Mouse (Mus musculus): ENCODE results near the gene Thap4.
"Not testable (repeated sequence)": the region's sequence is repeated elsewhere in the genome, so short reads cannot be mapped to it uniquely, and the experiment has no call there.

Thap4 gene

DNA sequence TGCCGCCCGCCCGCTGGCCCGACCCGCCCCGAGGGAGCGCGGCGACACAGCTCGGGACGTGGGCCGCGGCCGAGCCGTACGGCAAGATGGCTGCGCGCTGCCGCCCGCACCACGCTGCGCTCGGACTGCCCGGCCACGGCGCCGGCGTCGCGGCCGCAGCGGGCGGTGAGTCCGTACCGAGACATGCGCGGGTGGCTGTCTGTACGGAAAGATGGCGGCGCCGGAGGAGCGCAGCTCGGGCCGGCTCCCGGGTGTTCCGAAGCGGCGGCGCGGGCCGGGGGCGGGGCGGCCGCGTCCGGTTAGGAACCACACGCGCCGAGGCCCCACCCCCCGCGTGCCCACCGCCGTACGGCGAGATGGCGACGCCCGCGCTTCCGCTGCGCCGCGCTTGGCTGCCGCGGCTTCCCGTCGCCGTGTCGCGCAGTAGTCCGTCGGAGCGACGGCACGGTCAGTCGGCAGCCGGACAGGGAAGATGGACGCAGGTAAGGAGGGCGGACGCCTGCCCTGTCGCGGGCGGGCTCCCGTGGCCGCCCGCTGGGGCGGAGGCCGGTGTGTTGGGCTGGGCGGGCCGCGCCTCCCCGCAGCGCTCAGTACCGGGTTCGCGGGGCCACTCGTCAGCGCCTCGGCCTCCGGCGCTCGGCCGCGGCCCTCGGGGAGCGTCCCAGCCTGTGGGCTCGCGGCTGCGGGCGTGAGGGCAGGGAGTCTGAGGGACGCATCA lies at the start of gene Thap4:
Gene Thap4, minus strand, starts transcription at position 292 of the 718 bp plus-strand sequence.
- peak; percentile 80 for DNase-seq (ENCODE audit: low spot score)

DNA sequence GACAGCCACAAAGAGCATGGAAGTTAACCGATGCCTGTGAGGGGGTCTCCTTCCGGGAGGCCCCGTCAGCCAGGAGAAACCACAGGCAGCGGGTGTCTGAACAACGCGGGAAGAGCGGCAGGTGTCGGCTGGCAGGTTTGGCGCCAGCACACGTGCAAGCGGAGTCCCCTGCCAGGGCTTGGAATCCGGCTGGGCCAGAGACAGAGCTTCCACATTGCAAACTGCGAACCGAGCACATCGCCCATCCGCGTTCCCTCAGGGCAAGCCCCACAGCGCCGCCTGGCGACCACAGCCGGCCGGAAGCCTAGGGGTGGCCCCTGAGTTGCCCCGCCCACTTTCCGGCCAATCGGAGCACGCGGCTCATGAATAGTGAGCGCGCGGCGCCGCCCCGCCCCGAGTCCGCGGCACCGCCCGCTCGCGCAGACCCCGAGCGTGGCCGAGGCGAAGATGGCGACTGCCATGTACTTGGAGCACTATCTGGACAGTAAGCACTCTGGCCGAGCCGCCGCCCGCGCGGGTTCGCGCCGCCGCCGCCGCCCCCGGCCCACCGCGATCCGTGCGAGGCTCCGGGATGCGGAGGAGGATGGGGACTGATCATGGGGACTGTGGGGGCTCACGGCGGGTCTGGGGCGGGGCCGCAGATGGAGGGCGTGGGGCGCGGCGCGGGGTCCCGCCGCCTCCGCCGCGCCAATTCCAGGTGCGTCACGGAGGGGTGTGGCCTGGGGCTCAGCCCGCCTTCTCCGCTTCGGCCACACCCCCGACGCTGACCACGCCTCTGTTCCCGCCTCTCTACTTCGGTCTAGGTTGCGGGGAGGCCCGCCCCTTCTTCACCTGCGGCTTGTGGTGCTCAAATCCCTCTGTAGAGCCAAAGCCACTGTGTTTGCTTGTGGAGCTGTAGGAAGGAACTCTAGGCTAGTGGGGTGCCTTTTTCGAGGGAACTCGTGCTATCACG lies 49.2 kb upstream of the Thap4 start, which contains the start of gene Ing5:
Gene Ing5, plus strand, starts transcription at position 410 of the 952 bp plus-strand sequence.
- DNase-seq (ENCODE audit: low spot score) = peak; percentile 99

DNA sequence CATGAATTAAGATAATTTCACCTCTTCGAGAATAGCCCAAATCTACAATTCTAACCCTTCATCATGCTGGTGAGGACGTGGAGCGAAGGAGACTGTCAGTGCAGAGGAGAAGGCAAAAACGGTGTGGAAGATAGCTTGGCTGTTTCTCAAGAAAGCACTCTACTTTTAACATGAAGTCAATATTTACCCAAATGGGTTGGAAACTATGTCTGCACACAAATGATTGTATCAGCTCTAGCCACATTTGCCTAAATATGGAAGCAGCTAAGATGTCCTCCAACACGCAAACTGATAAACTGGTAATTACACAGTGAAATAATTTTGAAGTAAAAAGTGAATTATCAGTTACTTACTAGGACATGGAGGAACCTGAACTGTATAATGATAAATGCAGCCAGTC lies 48.1 kb upstream of the Thap4 start:
- DNase-seq (ENCODE audit: low spot score) = no peak

DNA sequence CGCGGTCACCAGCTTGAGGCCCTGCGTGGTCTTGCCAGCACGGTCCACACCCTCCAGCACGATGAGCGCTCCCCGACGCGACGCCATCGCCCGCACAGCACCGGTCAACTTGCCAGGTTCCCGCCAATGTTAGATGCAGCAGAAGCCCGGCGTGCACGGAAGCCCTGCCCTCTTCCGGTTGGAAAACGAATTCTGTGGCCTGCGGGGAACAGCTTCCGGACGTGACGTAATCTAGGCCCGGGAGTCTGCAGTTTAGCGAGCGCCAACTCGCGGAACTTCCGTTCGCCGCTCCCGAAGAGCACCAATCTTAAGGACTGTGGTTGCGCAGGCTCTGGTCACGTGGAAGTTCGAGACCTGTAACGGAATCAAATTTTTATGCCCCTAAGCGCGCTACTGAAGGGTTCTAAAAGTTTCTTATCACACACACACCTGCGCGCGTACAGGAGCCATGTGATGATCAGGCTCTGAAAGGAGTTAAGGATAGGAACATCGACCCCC lies 47.1 kb upstream of the Thap4 start, which contains the start of gene Dtymk:
Gene Dtymk, minus strand, starts transcription at position 194 of the 498 bp plus-strand sequence.
- DNase-seq (ENCODE audit: low spot score) = peak; percentile 92

DNA sequence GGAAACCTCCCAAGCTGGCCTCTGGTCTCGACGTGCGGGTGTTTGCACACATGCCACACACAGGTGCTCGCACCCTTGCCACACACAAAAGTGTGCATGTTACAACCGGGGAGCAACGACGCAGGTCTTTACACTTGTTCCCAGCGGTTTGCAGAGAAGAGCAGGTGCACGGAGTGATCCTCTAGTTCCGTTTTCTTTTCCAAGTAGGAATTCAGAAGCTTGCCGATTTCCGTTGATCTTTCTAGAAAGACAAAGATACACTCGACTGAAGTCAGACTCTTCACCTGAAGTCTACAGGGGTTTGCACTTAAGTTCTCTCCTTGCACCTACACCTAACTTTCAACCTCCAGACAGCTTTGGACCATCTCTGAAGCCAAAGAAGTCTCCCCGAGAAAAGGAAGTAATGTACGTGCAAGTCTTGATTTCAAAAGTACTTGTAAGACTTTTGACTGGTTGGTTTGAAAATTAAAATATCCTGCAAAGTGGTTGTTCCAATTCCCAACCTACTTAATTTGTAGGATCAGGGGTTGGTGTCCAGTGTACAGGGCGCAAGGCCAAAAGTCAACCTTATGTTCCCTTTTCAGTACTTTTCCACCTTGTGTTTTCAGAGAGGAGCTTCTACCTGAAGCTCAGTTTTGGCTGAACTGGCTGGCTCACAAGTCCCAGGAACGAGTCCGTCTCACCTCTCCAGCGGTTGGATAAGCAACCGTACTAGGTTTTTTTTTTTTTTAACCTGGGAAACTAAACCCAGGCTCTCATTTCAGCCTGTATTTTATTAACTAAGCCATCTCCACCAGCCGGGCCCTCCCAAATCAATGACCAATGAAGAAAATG lies 46.2 kb upstream of the Thap4 start:
- no peak for DNase-seq (ENCODE audit: low spot score)

DNA sequence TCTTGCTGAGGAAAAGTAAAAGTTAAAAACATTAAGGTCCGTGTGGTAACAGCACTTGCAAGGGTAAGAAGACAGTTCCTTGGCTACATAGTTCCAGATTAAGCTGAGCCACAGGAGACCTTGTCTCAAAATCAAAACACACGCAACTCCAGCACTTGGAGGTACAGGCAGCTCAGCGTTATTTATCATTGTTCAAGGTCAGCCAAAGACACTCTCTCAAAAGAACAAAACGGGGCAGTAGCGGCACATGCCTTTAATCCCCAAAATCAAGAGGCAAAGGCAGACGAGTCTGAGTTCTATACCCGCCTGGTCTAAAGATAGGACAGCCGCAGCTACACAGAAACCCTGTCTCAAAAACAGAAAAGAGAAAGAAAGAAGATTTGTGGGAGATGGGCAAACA lies 41.2 kb upstream of the Thap4 start:
- DNase-seq (ENCODE audit: low spot score) = no peak

DNA sequence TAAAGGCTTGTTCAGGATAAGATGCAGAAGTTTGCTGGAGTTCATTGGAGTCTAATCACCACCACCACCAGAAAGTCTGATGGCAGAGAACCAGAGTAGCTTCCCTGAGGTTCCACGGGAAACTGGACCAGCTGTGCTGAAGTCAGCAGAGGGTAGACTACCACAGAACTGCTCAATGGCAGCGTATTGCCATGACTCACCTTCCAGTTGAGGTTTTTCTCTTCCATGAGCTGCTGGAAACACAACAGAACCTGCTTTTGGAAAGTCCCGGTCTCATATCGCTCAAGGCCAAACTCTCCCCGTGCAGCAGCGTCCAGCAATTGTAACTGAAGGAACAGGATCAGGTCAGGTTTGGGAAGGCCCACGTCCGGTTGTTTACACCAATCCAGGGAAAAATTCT lies 39.9 kb upstream of the Thap4 start:
- DNase-seq (ENCODE audit: low spot score) = no peak

DNA sequence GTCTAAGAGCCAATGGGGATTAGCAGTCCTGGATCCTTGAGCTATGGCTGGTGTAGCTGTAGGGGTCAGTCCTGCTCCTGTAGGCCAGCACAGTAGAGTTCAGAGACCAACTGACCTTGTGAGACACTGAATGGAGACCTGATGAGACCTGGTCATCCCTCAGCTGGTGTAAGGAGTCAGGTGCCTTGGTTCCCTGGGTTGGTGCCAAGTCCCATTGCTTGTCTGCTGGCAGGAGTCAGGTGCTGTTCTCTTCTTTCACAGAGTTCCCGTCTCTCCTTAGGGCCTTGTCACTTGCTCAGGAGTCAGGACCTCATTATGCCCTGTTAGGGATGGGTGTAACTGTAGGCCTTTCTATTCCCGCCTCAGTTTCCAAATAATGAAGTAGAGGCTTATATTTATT lies 32.2 kb upstream of the Thap4 start:
- DNase-seq (ENCODE audit: low spot score) = no peak

DNA sequence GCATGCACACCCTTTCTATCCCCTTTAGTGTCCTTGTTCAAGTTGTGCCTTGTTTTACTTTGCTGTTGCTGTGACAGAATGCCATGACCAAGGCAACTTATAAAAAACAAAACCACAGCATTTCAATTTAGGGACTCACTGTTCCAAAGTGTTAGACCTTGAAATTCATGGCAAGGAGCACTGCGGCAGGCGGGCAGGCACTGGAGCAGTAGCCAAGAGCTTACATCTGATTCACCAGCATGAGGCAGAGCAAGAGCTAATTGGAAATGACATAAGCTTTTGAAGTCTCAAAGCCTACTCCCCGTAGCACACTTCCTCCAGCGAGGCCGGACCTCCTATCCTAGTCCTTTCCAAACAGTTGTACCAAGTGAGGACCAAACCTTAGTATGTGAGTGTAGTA lies 22.0 kb upstream of the Thap4 start:
- DNase-seq (ENCODE audit: low spot score) = no peak

DNA sequence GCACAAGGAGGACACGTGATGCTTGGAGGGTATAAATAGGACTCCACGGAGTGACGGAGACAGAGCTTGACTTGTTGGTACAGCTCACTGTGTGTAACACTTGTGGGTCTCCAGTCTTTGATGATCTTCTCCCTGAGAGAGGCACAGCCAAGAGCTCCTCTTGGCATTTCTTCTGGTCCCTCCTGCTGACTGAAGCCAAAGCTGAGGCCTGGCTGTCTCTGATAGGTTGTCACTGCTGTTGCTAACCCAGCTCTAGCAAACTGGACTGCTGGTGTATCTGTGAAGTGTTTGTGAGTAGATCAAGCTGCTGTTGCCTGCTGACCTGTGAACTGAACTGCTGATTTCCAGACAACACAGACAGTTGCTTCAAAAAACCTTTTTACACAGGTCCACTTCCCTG lies 15.2 kb upstream of the Thap4 start:
- no peak for DNase-seq (ENCODE audit: low spot score)

DNA sequence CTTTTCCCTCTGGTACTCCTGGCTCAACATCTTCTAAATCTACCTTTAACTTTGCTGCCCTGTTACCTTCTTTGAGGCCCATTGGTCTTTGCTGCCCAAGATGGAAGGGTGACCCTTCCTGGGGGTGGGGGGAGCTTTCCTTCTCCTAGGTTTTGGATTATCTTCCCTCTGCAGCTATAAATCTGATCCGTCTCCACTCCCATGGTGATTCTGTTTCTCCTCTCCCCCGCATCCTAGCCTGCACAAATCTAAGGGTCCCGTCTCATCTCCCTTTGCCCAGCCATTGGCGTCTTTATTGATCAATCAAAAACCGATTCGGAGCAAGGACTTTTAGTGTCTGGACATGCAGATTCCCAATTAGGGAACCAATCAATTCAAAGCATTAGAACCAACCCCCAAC lies 12.9 kb upstream of the Thap4 start:
- no peak for DNase-seq (ENCODE audit: low spot score)

DNA sequence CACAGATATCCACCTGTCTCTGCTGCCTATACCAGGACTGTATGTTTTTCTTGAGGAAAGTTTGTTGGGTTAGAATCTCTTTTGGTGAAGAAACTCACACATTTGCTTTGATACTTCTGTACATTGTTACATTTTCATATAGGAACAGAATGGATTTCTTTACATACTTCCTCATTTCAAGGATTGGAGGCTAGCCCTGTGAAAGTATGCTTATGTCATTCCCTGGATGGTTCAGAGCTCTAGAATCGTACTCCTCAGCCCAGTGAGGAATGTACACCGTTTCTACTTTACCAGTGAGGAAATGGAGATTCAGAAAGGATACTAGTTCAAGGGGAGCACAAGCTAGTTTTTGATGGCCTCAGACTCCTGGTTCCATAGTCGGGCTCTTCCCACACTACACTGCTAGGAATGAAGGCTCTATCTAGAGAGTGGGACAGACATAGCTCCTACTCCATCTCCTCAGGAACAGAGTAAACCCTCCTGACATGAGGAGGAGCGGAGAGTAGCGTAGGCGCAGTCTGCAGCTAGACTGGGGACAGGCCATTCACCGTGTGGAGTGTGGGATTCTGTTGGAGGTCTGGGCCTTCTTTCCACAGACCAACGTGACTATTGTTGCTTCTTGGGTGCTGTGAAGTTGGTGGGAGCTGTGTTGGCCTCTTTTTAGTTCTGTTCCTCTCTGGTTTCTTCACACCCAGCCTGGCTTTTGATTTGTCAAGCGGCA lies 10.4 kb upstream of the Thap4 start:
- no peak for DNase-seq (ENCODE audit: low spot score)

DNA sequence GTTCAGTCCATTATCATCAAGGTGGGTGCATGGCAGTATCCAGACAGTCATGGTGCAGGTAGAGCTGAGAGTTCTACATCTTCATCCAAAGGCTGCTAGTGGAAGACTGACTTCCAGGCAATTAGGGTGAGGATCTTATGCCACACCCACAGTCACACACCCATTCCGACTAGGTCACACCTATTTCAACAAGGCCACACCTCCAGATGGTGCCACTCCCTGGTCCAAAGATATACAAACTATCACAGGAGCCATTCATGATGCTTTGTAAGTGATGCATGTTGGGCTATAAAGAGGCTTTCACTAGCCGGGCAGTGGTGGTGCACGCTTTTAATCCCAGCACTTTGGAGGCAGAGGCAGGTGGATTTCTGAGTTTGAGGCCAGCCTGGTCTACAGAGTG lies 8.9 kb upstream of the Thap4 start:
- DNase-seq (ENCODE audit: low spot score) = not testable (repeated sequence)

DNA sequence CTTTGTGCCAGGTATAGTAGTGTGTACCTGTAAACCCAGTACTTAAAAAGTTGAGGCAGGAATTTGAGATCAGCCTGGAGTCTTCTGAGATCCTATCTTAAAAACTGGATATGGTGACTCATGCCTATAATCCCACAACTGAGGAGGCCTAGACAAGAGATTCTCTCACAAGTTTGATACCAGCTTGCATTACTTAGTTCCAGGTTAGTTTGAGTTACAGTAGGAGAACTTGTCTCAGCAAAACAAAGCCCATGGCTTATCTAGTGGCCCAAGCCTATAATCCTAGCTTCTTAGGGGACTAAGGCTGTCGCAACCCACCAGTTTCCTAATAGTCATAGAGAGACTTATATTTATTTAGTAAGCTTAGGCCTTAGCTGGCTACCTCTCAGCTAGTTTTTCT lies 5.4 kb upstream of the Thap4 start:
- DNase-seq (ENCODE audit: low spot score) = no peak

DNA sequence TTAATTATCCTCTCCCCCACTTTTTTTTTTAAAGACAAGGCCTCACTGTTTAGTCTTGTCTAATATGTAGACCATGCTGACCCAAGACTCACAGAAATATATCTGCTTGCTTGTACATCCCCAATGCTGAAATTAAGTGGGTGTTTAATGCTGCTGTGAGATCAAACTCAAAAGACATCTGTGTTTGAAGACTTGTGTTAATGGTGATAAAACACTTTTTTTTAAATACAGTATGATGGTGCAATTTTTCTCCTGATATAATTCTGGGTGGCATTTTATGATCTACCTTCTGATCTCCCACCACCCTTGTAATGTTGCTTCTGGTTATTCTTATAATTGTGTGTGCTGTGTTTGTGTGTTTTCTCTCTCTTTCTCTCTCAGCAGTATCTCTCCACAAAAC lies 1.5 kb upstream of the Thap4 start:
- DNase-seq (ENCODE audit: low spot score) = no peak

DNA sequence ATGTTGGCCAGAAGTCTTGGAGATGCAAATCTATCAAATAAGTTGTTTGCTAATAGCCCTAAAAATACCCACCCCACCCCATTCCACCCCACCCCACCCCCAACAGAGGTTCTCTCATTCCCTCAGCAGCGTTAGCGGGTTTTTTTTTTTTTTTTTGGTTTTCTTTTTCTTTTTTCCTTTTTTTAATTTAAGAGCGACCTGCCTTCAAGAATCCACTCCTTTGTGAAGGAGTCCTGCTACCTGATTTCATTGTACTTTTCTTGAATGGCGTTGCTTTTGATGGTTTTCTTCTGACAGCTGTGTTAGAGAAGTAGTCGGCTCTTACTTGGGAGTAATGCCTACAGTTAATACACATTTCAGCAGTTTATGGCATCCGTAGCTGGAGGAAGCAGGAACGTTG lies 954 bp upstream of the Thap4 start:
- DNase-seq (ENCODE audit: low spot score) = no peak

DNA sequence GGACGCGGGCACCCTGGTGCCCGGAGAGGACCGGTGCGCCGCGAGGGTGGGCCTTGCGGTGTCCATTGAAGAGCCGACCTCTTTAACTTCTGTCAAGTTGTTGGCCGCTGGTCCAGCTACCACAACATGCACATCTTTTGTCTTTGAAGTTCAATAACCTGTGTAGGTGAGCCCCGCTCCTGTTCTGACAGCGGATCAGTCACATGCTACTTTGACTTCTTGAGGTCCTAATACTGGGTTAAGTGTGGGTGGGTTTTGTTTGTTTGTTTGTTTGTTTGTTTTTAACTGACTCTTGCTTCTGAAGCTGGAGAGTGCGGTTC lies 587 bp upstream of the Thap4 start:
- no peak for DNase-seq (ENCODE audit: low spot score)

DNA sequence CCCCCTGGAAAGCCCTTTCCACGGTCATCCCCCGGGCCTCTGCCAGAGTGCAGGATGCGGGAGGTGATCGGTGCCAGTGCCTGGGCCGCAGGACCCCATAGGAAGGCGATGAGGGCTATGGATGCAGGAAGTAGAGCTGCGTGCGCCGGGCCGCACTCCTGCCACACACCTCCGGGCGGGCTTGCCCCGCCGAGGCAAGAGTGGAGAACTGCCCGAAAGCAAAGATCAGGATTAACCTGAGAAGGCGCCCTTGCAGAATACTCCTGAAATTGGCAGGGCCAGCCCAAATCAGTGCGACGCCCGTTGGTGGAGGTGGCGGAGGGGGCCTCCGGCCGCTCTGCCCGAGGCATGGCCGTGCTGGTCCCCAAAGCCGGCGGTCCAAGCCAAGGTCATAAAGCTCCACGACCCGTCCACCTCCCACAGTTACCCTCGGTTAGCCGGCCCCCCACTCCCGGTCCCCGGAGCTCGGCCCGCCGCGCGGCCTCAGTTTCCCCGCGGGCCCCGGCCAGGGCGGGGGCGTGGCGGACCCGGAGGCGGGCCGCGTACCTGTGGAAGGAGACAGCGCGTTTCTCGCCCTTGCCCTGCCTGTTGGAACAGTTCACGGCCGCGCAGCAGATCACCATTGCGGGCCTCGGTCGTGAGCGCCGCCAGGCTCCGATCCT lies 622 bp downstream of the Thap4 start:
- peak; percentile 24 for DNase-seq (ENCODE audit: low spot score)

DNA sequence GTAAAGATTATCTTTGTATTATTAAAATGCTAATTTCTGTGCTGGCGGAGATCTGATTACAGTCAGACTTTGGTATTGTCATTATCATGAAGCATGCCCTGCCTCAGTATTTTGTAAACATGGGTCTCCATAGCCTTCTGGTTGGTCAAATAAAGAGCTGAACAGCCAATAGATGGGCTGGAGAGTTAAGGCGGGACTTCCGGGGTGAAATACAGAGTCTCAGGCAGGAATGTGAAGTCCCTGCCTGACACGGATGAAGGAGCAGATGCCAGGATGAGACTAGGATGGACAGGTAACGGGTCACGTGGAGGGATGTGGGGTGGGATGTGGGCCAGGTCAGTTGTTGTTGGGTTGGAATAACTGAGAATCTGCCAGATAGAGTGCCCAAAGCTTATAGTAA lies 3.4 kb downstream of the Thap4 start, which contains the start of gene Atg4b:
Gene Atg4b, plus strand, starts transcription at position 211 of the 400 bp plus-strand sequence.
- no peak for DNase-seq (ENCODE audit: low spot score)

DNA sequence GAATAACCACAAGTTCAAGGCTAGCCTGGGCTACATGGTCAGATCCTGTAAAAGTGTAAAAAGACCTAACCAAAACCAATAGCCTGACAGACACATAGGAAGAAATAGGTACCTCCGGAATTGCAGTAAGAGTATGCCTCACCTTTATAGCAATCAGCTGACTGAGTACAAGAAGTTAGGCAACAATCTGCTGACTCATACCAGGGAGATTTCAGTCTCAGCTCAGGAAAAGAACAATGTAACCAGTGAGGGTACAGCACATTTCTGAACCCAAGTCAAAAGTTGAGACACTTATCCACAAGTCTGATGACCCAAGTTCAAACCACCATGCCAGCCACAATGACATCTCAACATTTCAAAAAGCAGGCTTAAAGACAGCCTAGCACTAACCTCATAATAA lies 6.1 kb downstream of the Thap4 start:
- no peak for DNase-seq (ENCODE audit: low spot score)

DNA sequence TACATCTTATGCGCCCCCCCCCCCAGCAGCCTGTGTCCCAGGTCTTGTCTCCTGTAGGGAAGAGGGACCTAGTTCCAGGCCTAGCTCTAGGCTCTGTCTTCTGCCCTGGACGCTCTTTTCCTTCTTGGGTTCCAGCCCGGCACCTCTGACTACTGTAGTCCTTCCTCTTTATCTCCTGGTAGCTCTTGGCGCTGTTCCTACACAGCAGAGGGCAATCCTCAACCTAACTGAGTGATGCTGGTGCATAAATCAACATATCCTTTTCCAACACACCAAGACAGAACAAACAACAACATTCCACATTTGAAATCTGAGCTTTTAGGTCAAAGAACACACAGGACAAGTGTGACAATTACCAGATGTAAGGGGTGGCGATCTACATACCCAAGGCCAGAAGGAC lies 8.5 kb downstream of the Thap4 start:
- DNase-seq (ENCODE audit: low spot score) = no peak

All from T-cell, adult 2 months (primary cell).